Mouse (Mus musculus): Measurements from ENCODE around the gene Trim31. TPM values are rescaled to one million over a fixed set of nuclear protein-coding genes. Genes with fewer than 3 reads are reported as not detected.
"Not testable (repeated sequence)": the region's sequence is repeated elsewhere in the genome, so short reads cannot be mapped to it uniquely, and the experiment has no call there.

Trim31 gene
- polyA plus RNA-seq, 1 experiment: not detected

DNA sequence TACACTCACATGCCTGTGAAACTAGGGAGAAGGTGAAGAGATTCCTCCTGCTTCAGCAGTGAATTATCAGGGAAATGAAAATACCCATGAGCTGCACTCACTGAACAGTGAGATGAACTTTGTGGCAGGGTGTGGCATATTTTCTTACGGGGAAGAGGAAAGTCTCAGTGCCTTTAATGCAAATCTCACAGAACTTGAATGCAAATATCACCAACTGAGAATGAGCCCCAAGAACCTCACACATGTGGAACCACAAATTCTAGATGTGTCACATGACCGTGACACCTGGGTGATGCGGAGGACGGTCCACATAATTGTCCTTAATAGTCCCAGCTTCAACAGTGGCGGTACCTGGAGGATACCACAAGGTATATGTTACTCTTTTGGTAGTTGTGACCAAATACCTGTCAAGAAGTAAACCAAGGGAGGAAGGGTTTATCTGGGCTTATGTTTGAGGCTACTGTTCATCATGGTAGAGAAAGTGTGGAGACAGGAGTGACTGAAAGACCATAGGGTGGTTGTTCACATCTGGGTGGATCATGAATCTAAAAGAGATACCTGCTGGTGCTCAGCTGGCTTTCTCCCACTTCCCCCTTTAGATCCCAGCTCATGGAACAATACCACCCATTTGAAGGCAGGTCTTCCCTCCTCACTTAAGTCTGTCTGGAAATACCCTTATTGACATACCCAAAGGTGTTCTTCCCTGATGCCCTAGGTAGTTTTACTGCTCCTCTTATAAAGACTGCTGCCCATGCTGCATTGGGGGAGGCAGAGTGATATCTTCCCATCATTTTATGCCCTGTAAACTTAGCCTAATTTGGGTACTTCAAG, 7.6 kb upstream of the Trim31 start, which contains the start of gene Trim40:
Trim40 (minus strand) TSS at position 51 of the 831 bp plus-strand sequence.
- no peak within 1 kb of the TSS for H3K4me3 ChIP-seq (ENCODE audit: insufficient read depth, poor library complexity, severe bottlenecking)
- TF ChIP-seq MAX (IDR thresholded peaks at IDR 0.05) (no peak), CTCF (IDR thresholded peaks at IDR 0.05; ENCODE audit: control insufficient read depth, insufficient read depth, insufficient read length) (no peak), USF1 (IDR thresholded peaks at IDR 0.05; ENCODE audit: low read depth) (no peak), FOSL1 (IDR thresholded peaks at IDR 0.05; ENCODE audit: insufficient read depth, low read length, poor library complexity, severe bottlenecking) (no peak), MYOD1 (IDR thresholded peaks at IDR 0.05; ENCODE audit: control insufficient read depth, insufficient read length, low read depth) (no peak), MYOG (IDR thresholded peaks at IDR 0.05; ENCODE audit: control insufficient read depth, extremely low read depth, insufficient read length) (no peak), CEBPB (IDR thresholded peaks at IDR 0.05; ENCODE audit: low read depth) (no peak)

DNA sequence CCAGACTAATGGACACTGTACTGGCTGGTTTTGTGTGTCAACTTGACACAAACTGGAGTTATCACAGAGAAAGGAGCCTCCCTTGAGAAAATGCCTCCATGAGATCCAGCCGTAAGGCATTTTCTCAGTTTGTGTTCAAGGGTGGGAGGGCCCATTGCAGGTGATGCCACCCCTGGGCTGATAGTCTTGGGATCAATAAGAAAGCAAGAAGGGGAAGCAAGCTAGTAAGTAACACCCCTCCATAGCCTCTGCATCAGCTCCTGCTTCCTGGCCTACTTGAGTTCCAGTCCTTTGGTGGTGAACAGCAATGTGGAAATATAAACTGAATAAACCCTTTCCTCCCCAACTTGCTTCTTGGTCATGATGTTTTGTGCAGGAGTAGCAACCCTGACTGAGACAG, 6.4 kb upstream of the Trim31 start:
- not testable (repeated sequence) for H3K27me3 ChIP-seq (ENCODE audit: control insufficient read depth, insufficient read depth, insufficient read length); H3K79me2 ChIP-seq (ENCODE audit: control insufficient read depth, insufficient read depth); H3ac ChIP-seq (ENCODE audit: control insufficient read depth, insufficient read length, low read depth); H3K79me3 ChIP-seq (ENCODE audit: low read depth); H3K36me3 ChIP-seq (ENCODE audit: control insufficient read depth, insufficient read depth); H3K4me3 ChIP-seq (ENCODE audit: insufficient read depth, poor library complexity, severe bottlenecking)

More for the DNA sequence above, 7.6 kb upstream of the Trim31 start, which contains the start of gene Trim40:
- H3K27me3 ChIP-seq (ENCODE audit: control insufficient read depth, insufficient read depth, insufficient read length): no peaks in the 10 kb centered on the region
- no peaks in the 10 kb centered on the region for H3K36me3 ChIP-seq (ENCODE audit: control insufficient read depth, insufficient read depth)
- H3K79me2 ChIP-seq (ENCODE audit: control insufficient read depth, insufficient read depth): no peaks in the 10 kb centered on the region
- no peaks in the 10 kb centered on the region for H3K79me3 ChIP-seq (ENCODE audit: low read depth)
- no peak within 1 kb of the TSS for H3ac ChIP-seq (ENCODE audit: control insufficient read depth, insufficient read length, low read depth)

GRCm38 (mm10) chr17:36892362-36892761, 5.6 kb upstream of the Trim31 start:
- no peaks in the 10 kb centered on the region for H3K79me2 ChIP-seq (ENCODE audit: control insufficient read depth, insufficient read depth)
- no peak overlapping the region for H3ac ChIP-seq (ENCODE audit: control insufficient read depth, insufficient read length, low read depth)
- no peaks in the 10 kb centered on the region for H3K79me3 ChIP-seq (ENCODE audit: low read depth)
- no peaks in the 10 kb centered on the region for H3K36me3 ChIP-seq (ENCODE audit: control insufficient read depth, insufficient read depth)
- no peaks in the 10 kb centered on the region for H3K27me3 ChIP-seq (ENCODE audit: control insufficient read depth, insufficient read depth, insufficient read length)
- TF ChIP-seq CEBPB (IDR thresholded peaks at IDR 0.05; ENCODE audit: low read depth) (no peak), USF1 (IDR thresholded peaks at IDR 0.05; ENCODE audit: low read depth) (no peak), CTCF (IDR thresholded peaks at IDR 0.05; ENCODE audit: control insufficient read depth, insufficient read depth, insufficient read length) (peak; percentile 38)
- no peak overlapping the region for H3K4me3 ChIP-seq (ENCODE audit: insufficient read depth, poor library complexity, severe bottlenecking)

GRCm38 (mm10) chr17:36893387-36893786, 4.5 kb upstream of the Trim31 start:
- H3K36me3 ChIP-seq (ENCODE audit: control insufficient read depth, insufficient read depth): no peaks in the 10 kb centered on the region
- H3K79me3 ChIP-seq (ENCODE audit: low read depth): no peaks in the 10 kb centered on the region
- H3K27me3 ChIP-seq (ENCODE audit: control insufficient read depth, insufficient read depth, insufficient read length): no peaks in the 10 kb centered on the region
- no peaks in the 10 kb centered on the region for H3K79me2 ChIP-seq (ENCODE audit: control insufficient read depth, insufficient read depth)
- TF ChIP-seq MYOD1 (IDR thresholded peaks at IDR 0.05; ENCODE audit: control insufficient read depth, insufficient read length, low read depth) (no peak), MYOG (IDR thresholded peaks at IDR 0.05; ENCODE audit: control insufficient read depth, extremely low read depth, insufficient read length) (no peak), CEBPB (IDR thresholded peaks at IDR 0.05; ENCODE audit: low read depth) (no peak), FOSL1 (IDR thresholded peaks at IDR 0.05; ENCODE audit: insufficient read depth, low read length, poor library complexity, severe bottlenecking) (no peak), CTCF (IDR thresholded peaks at IDR 0.05; ENCODE audit: control insufficient read depth, insufficient read depth, insufficient read length) (no peak), MAX (IDR thresholded peaks at IDR 0.05) (no peak), USF1 (IDR thresholded peaks at IDR 0.05; ENCODE audit: low read depth) (no peak)
- no peak overlapping the region for H3ac ChIP-seq (ENCODE audit: control insufficient read depth, insufficient read length, low read depth)
- no peak overlapping the region for H3K4me3 ChIP-seq (ENCODE audit: insufficient read depth, poor library complexity, severe bottlenecking)

GRCm38 (mm10) chr17:36896583-36896982, 1.3 kb upstream of the Trim31 start:
- H3ac ChIP-seq (ENCODE audit: control insufficient read depth, insufficient read length, low read depth): no peak overlapping the region
- H3K36me3 ChIP-seq (ENCODE audit: control insufficient read depth, insufficient read depth): no peaks in the 10 kb centered on the region
- H3K79me2 ChIP-seq (ENCODE audit: control insufficient read depth, insufficient read depth): no peaks in the 10 kb centered on the region
- no peak for TF ChIP-seq FOSL1 (IDR thresholded peaks at IDR 0.05; ENCODE audit: insufficient read depth, low read length, poor library complexity, severe bottlenecking)
- TF ChIP-seq USF1 (IDR thresholded peaks at IDR 0.05; ENCODE audit: low read depth): no peak
- TF ChIP-seq MYOD1 (IDR thresholded peaks at IDR 0.05; ENCODE audit: control insufficient read depth, insufficient read length, low read depth): no peak
- no peak for TF ChIP-seq CTCF (IDR thresholded peaks at IDR 0.05; ENCODE audit: control insufficient read depth, insufficient read depth, insufficient read length)
- TF ChIP-seq MAX (IDR thresholded peaks at IDR 0.05): no peak
- no peak for TF ChIP-seq CEBPB (IDR thresholded peaks at IDR 0.05; ENCODE audit: low read depth)
- no peak for TF ChIP-seq MYOG (IDR thresholded peaks at IDR 0.05; ENCODE audit: control insufficient read depth, extremely low read depth, insufficient read length)
- H3K27me3 ChIP-seq (ENCODE audit: control insufficient read depth, insufficient read depth, insufficient read length): no peaks in the 10 kb centered on the region
- no peak overlapping the region for H3K4me3 ChIP-seq (ENCODE audit: insufficient read depth, poor library complexity, severe bottlenecking)
- no peaks in the 10 kb centered on the region for H3K79me3 ChIP-seq (ENCODE audit: low read depth)

- TF ChIP-seq MAX (IDR thresholded peaks at IDR 0.05) (no peak), MYOG (IDR thresholded peaks at IDR 0.05; ENCODE audit: control insufficient read depth, extremely low read depth, insufficient read length) (no peak), CTCF (IDR thresholded peaks at IDR 0.05; ENCODE audit: control insufficient read depth, insufficient read depth, insufficient read length) (no peak), MYOD1 (IDR thresholded peaks at IDR 0.05; ENCODE audit: control insufficient read depth, insufficient read length, low read depth) (no peak), CEBPB (IDR thresholded peaks at IDR 0.05; ENCODE audit: low read depth) (no peak), USF1 (IDR thresholded peaks at IDR 0.05; ENCODE audit: low read depth) (no peak), FOSL1 (IDR thresholded peaks at IDR 0.05; ENCODE audit: insufficient read depth, low read length, poor library complexity, severe bottlenecking) (no peak)
- Histone ChIP-seq H3K79me2 (ENCODE audit: control insufficient read depth, insufficient read depth) (no peaks in the 10 kb centered on the region), H3ac (ENCODE audit: control insufficient read depth, insufficient read length, low read depth) (no peak overlapping the region), H3K79me3 (ENCODE audit: low read depth) (no peaks in the 10 kb centered on the region), H3K36me3 (ENCODE audit: control insufficient read depth, insufficient read depth) (no peaks in the 10 kb centered on the region), H3K4me3 (ENCODE audit: insufficient read depth, poor library complexity, severe bottlenecking) (no peak overlapping the region), H3K27me3 (ENCODE audit: control insufficient read depth, insufficient read depth, insufficient read length) (no peaks in the 10 kb centered on the region)
These were observed 853 bp upstream of the Trim31 start for GRCm38 (mm10) chr17:36897065-36897464.

Data from C2C12 (cell line).